Mouse (Mus musculus) heart, postnatal 0 days (tissue): Measurements from ENCODE around the gene Lcn8.

Source experiments
- CTCF ChIP-seq: IDR thresholded peaks from 2 replicates; pipeline ENCODE4 v1.5.1; 2016; ENCODE audit warnings: antibody characterized with exemption, control low read depth, low read depth
- EP300 ChIP-seq: IDR thresholded peaks from 2 replicates; pipeline ENCODE4 v1.6.1; 2016; ENCODE audit warnings: antibody characterized with exemption, low read depth

DNA sequence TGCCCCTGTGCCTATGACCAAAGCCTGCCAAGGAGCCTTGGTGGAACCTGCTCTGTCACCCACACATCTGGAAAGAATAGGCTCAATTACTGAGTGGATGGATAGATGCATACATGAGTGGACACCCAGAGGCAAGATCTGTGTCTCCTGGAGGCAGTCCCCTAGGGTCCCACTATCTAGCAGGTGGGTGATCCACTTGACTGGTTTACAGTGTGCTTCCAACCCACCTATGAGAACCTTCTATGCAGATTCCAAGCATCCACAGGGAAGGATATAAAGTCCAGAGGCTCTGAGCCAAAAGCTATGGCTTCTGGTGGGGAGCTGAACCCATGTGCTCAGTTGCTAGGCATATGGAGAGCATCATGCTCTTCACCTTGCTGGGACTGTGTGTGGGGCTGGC lies 4.7 kb downstream of the Lcn8 start, which contains the start of gene Lcn5:
- no peak for TF ChIP-seq CTCF
- no peak for TF ChIP-seq EP300
